Mouse (Mus musculus): ENCODE data around the gene Xrcc3.

DNA sequence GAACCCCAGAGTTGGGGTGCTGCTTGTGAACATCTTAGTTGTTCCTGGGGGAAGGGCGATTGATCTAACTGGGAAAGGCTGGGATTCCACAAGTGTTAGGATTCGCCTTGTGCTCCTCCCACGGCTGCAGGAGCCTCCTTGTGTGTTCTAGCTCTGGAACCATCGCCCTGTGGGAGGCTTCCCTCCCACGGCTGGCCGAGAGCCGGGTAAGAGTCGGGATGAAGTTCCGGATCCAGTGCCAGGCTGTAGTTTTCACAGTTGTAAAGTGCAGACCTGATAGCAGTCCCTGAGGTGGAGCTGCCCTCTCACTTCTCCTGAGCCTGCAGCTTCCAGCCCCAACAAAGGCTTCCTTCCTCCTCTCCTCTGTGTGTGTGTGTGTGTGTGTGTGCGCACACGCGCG is 2.9 kb upstream of the Xrcc3 start:
- TF ChIP-seq POLR2A (IDR thresholded peaks at IDR 0.05; ENCODE audit: borderline replicate concordance, low read depth, low read length): no peak
- TF ChIP-seq CTCF (IDR thresholded peaks at IDR 0.05; ENCODE audit: low read depth, low read length): no peak
